Mouse (Mus musculus) kidney, adult 2 months (tissue): ENCODE measurements around the gene Skor1. TPM values are rescaled to one million over a fixed set of nuclear protein-coding genes. Genes with fewer than 3 reads are reported as not detected.

Source experiments
- DNase-seq: peaks from one replicate; pipeline ENCODE4 v3.0.0; 2021
- H3K27ac ChIP-seq: fragments of 200-500 bp; 2 replicates; pipeline ENCODE4 v1.5.1; 2012; ENCODE audit warnings: low read depth, low read length, control low read depth, inconsistent platforms; ENCODE audit not compliant: insufficient read depth
- H3K27me3 ChIP-seq: fragments of 200-500 bp; replicated peaks from 2 replicates; pipeline ENCODE4 v1.6.1; 2012; ENCODE audit warnings: mild to moderate bottlenecking, moderate library complexity, low read length, inconsistent platforms; ENCODE audit not compliant: control insufficient read depth, insufficient read depth
- H3K36me3 ChIP-seq: fragments of 200-500 bp; 2 replicates; pipeline ENCODE4 v1.6.1; 2012; ENCODE audit warnings: mild to moderate bottlenecking, moderate library complexity, low read length, inconsistent platforms; ENCODE audit not compliant: control insufficient read depth, insufficient read depth
- H3K4me1 ChIP-seq: fragments of 200-500 bp; 2 replicates; pipeline ENCODE4 v1.6.1; 2011; ENCODE audit warnings: low read length; ENCODE audit not compliant: control insufficient read depth, insufficient read depth
- H3K4me3 ChIP-seq: fragments of 200-500 bp; 2 replicates; pipeline ENCODE4 v1.5.1; 2011; ENCODE audit warnings: mild to moderate bottlenecking, low read depth, low read length, control low read depth; ENCODE audit not compliant: insufficient read depth
- CTCF ChIP-seq: fragments of 200-500 bp; conservative IDR thresholded peaks from 2 replicates; pipeline ENCODE4 v1.5.1; 2011; ENCODE audit warnings: low read depth, mild to moderate bottlenecking, control low read depth, low read length, moderate library complexity, mixed read lengths; ENCODE audit not compliant: insufficient read depth, insufficient read length
- POLR2A ChIP-seq: fragments of 200-500 bp; IDR thresholded peaks from one replicate; pipeline ENCODE4 v1.6.1; 2011; ENCODE audit warnings: low read depth, low read length, control low read depth
- WGBS: fragments of 180-500 bp; shearing (Covaris S2); methylation state at CpG from one replicate; pipeline ENCODE4 v1.1.7; 2018; 5-methylcytosine and 5-hydroxymethylcytosine counted together
- polyA plus RNA-seq: library from polyadenylated mRNA; depleted of rRNA; stranded (reverse); fragments of >200 nt; gene quantifications from 2 replicates; pipeline ENCODE4 v1.2.3, GENCODE M21; 2012

Gene Skor1
- polyA plus RNA-seq, 1 experiment: 0.02 TPM

GRCm38 (mm10) chr9:63185249-63185648, 36.5 kb upstream of the Skor1 start:
- no peak for DNase-seq
- TF ChIP-seq POLR2A (no peak), CTCF (no peak)
- 82% methylated on average over 7 of the region's 7 CpGs for WGBS
- Histone ChIP-seq H3K4me1 (no peaks in the 10 kb centered on the region), H3K36me3 (no peaks in the 10 kb centered on the region), H3K27me3 (no peaks in the 10 kb centered on the region), H3K4me3 (no peak overlapping the region), H3K27ac (no peak overlapping the region)

DNA sequence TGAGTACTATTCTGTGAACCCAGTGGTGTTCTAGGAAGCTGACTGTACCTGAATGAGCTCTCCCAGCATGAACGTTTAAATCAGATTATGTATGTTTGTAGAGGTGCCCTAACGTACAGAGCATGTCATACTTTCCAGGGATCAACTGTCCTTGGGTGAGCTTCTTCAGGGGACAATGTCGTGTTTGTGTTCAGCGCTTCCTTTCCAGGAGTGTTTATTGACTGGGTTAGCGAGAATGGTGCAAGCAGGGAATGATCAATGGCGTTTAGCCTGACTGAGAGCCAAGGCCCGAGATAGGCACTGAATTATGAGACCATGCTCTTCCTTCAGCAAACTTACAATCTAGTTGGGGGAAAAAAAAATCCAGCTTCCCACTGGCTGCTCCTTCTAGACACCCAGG, 35.1 kb upstream of the Skor1 start:
- H3K27ac ChIP-seq: no peak overlapping the region
- WGBS: 83% methylated on average over 7 of the region's 7 CpGs
- H3K4me1 ChIP-seq: no peaks in the 10 kb centered on the region
- H3K4me3 ChIP-seq: no peak overlapping the region
- TF ChIP-seq CTCF: no peak
- TF ChIP-seq POLR2A: no peak
- no peaks in the 10 kb centered on the region for H3K36me3 ChIP-seq
- no peaks in the 10 kb centered on the region for H3K27me3 ChIP-seq
- DNase-seq: no peak

DNA sequence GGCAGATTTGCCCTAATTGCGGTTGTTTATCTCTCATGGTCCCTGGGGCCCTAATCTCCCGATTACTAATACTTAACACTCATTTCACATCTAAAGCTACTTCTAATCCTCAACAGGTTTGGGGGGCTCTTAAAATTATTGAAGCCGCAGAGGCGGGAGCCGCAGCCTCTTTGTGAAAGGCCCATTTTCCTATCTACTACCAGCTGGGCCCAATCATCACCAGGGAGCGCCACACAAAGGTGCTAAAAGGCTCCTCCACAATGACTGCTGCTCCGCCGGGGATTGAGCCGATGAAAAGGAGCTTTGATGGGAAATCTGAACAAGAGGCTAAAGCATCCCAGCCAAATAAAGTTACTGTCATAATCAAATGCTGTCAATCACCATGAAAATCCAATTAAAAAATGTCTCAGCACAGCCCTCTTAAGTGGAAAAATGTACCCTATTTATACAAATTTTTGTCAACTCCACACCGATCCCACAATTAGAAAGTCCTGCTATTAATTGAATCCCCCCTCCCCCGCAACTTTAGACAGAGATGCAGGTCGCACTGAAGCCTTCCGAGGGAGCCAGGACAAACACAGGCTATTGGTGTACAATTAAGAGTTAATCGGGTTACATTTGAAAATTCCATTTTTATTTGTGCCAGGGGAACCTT, 33.7 kb upstream of the Skor1 start:
- Histone ChIP-seq H3K36me3 (no peaks in the 10 kb centered on the region), H3K27ac (no peak overlapping the region), H3K4me1 (no peaks in the 10 kb centered on the region), H3K4me3 (no peak overlapping the region), H3K27me3 (no peaks in the 10 kb centered on the region)
- TF ChIP-seq POLR2A (no peak), CTCF (no peak)
- WGBS: 85% methylated on average over 14 of the region's 14 CpGs
- DNase-seq: no peak

- no peak overlapping the region for H3K27ac ChIP-seq
- H3K27me3 ChIP-seq: no peaks in the 10 kb centered on the region
- no peak overlapping the region for H3K4me3 ChIP-seq
- no peak for DNase-seq
- no peak for TF ChIP-seq POLR2A
- TF ChIP-seq CTCF: no peak
- no peaks in the 10 kb centered on the region for H3K36me3 ChIP-seq
- 90% methylated on average over 11 of the region's 11 CpGs for WGBS
- no peaks in the 10 kb centered on the region for H3K4me1 ChIP-seq
Measured at GRCm38 (mm10) chr9:63181337-63182178, 32.8 kb upstream of the Skor1 start.

DNA sequence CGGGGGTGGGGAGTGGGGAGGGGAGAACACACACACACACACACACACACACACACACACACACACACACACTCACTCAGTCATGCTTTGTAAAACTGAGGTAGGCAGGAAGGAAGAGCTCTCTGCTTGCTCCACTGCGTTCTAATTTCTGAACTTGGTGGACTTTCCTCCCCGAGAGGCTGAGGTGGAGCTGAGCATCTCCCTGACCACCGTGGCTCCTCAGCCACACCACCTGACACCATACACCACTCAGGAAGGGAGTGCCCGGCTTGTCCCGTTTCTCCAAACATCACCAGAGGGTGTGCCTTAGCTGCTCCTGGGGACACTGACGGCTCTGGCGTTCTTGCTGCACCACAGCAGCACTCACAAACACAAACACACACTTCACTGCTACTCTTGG, 29.5 kb upstream of the Skor1 start:
- H3K27me3 ChIP-seq: no peaks in the 10 kb centered on the region
- no peak overlapping the region for H3K27ac ChIP-seq
- no peaks in the 10 kb centered on the region for H3K4me1 ChIP-seq
- 64% methylated on average over 8 of the region's 8 CpGs for WGBS
- no peak overlapping the region for H3K4me3 ChIP-seq
- no peak for TF ChIP-seq POLR2A
- no peak for TF ChIP-seq CTCF
- H3K36me3 ChIP-seq: no peaks in the 10 kb centered on the region
- DNase-seq: peak; percentile 57

DNA sequence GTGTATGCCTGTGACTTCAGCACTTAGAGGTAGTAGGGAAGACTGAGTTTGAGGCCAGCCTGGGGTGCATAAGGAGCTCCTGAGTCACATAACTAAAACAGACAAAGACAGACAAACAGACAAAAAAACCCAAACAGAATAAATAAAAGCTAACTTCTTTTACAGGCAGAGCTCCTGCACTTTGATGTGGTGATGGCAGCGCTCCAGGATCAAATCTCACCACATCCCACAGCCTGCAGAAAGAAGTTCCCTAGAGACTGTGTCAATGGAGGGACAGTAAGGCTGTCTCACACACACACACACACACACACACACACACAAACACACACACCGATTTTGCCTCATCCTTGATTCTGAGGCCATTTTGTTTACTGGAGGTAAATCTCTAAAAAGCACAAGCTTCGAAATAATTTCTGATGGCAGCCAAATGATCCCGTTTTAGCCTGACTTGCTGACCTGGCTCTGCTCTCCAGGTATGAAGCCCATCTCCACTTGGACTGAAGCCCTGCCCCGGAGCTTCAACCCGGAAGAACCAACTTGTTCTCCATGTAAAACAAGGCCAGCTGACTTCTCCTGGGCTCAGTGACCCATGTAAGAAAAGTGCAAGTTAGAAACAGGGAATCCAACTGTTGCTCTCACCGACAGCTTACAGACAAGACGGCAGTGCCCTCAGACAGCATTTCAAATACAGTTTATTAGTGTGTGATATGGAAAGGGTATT, 25.4 kb upstream of the Skor1 start:
- TF ChIP-seq POLR2A (no peak), CTCF (no peak)
- H3K27me3 ChIP-seq: no peaks in the 10 kb centered on the region
- WGBS: 64% methylated on average over 8 of the region's 8 CpGs

DNA sequence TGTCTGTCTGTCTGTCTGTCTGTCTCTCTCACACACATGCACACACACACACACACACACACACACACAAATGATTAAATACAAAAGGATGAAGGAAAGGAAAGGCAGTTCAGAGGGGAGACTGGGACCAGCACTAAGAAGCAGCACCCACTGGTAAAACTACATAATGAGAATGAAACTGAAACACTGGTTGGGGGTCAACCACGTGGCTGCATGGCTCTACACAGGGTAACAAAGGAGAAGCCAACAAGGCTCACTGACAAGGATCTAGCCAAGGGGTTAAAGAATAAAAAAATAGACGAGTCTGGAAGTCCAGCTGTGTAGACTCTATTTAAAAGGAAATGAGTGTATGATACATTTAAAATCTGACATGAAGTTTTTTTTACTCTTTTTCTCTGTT, 23.2 kb upstream of the Skor1 start:
- Histone ChIP-seq H3K4me1 (no peaks in the 10 kb centered on the region), H3K27me3 (no peaks in the 10 kb centered on the region), H3K27ac (no peak overlapping the region), H3K36me3 (no peaks in the 10 kb centered on the region), H3K4me3 (no peak overlapping the region)
- TF ChIP-seq POLR2A (no peak), CTCF (no peak)
- no peak for DNase-seq
- whole genome bisulfite sequencing: 44% methylated on average over 2 of the region's 2 CpGs

More for the DNA sequence above, 25.4 kb upstream of the Skor1 start:
- Histone ChIP-seq H3K4me3 (no peak overlapping the region), H3K36me3 (no peaks in the 10 kb centered on the region), H3K27ac (no peak overlapping the region), H3K4me1 (no peaks in the 10 kb centered on the region)
- DNase-seq: peak; percentile 55
